Mouse (Mus musculus) olfactory bulb, adult 2 months (tissue): ENCODE measurements around the gene Sgf29. TPM values are rescaled to one million over a fixed set of nuclear protein-coding genes. Genes with fewer than 3 reads are reported as not detected.

Source experiments
- H3K27ac ChIP-seq: fragments of 200-500 bp; 2 replicates; pipeline ENCODE4 v1.5.1; 2012; ENCODE audit warnings: low read depth, low read length; ENCODE audit not compliant: insufficient read depth
- H3K4me1 ChIP-seq: fragments of 200-500 bp; 2 replicates; pipeline ENCODE4 v1.6.1; 2012; ENCODE audit warnings: low read length; ENCODE audit not compliant: control insufficient read depth, insufficient read depth
- H3K4me3 ChIP-seq: fragments of 200-500 bp; 2 replicates; pipeline ENCODE4 v1.5.1; 2012; ENCODE audit warnings: mild to moderate bottlenecking, low read depth, low read length, moderate library complexity; ENCODE audit not compliant: insufficient read depth
- CTCF ChIP-seq: fragments of 200-500 bp; IDR thresholded peaks from 2 replicates; pipeline ENCODE4 v1.5.1; 2012; ENCODE audit warnings: low read depth, mild to moderate bottlenecking, low read length, moderate library complexity; ENCODE audit not compliant: insufficient read depth
- POLR2A ChIP-seq: fragments of 200-500 bp; IDR thresholded peaks from 2 replicates; pipeline ENCODE4 v1.6.1; 2012; ENCODE audit warnings: mild to moderate bottlenecking, low read depth, low read length, moderate library complexity; ENCODE audit not compliant: insufficient read depth
- WGBS: fragments of 180-500 bp; shearing (Covaris S2); methylation state at CpG from one replicate; pipeline ENCODE4 v1.1.7; 2018; 5-methylcytosine and 5-hydroxymethylcytosine counted together
- polyA plus RNA-seq: library from polyadenylated mRNA; stranded (reverse); fragments of >200 nt; gene quantifications from 2 replicates; pipeline ENCODE4 v1.2.4, GENCODE M21; 2012; ENCODE audit warnings: low replicate concordance; ENCODE audit not compliant: missing spikeins, insufficient read depth, insufficient read length

Gene Sgf29
- polyA plus RNA-seq, 1 experiment, result not detected

DNA sequence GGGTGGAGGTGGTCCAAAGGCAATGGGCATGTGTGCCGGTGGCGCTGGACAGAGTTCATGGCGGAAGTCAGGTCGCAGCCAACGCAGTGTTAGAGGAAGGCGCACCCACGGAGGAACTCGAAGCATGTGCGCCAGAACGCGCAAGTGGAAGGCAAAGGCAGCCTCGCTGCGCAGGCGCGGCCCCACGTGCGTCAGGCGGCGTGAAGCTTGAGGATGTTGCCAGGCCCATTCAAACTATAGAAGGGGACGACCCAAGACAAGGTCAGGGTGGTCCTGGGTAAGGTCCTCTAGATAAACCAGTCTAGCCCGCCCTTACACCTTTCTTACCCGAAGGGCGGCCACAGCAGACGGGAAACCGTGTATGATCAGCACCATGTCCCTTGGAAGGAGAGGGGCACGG is 43.3 kb downstream of the Sgf29 start:
- no peak overlapping the region for H3K27ac ChIP-seq
- H3K4me3 ChIP-seq, result no peak overlapping the region
- 94% methylated on average over 26 of the region's 26 CpGs for WGBS
- H3K4me1 ChIP-seq, result peaks cover 15% of the 10 kb centered on the region
- TF ChIP-seq POLR2A, result no peak
- TF ChIP-seq CTCF, result no peak

DNA sequence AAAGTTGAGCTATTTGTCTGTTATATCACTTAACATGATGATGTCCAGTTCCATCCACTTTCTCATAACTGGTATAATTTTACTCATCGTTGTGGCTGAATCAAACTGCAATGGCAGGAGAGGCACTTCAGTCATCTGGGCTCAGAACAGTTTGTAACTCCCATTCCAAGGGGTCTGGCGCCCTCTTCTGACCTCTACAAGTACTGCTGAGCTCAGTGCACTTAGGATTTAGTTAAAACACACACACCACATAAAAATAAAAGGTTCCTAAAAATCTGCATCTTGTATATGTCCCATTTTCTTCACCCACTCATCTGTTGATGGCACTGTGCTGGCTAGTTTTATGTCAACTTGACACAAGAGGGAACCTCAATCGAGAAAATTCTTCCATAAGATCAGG is 44.1 kb downstream of the Sgf29 start:
- no peak overlapping the region for H3K27ac ChIP-seq
- TF ChIP-seq POLR2A (no peak), CTCF (no peak)
- WGBS, result 19% methylated on average over 3 of the region's 3 CpGs
- H3K4me1 ChIP-seq, result peaks cover 15% of the 10 kb centered on the region
- H3K4me3 ChIP-seq, result no peak overlapping the region

DNA sequence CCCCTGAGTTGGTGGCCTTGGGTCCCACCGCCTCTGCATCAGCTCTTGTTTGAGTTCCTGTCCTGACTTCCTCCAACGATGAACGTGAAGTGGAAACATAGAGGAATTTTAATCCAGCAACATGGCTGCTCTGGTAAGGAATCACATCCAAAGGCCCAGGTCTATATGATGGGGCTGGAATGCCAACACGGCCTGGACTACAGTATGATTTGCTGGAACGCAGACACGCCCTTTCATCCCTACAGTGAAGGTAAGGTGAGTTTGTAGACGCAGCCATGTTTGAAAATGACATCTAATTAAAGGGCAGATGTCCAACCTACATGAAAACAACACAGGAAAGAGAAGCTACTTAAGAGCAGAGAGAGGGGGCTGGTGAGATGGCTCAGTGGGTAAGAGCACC is 44.7 kb downstream of the Sgf29 start:
- 75% methylated on average over 7 of the region's 7 CpGs for WGBS
- Histone ChIP-seq H3K4me1 (peaks cover 15% of the 10 kb centered on the region), H3K4me3 (no peak overlapping the region), H3K27ac (no peak overlapping the region)
- no peak for TF ChIP-seq POLR2A
- TF ChIP-seq CTCF, result no peak

DNA sequence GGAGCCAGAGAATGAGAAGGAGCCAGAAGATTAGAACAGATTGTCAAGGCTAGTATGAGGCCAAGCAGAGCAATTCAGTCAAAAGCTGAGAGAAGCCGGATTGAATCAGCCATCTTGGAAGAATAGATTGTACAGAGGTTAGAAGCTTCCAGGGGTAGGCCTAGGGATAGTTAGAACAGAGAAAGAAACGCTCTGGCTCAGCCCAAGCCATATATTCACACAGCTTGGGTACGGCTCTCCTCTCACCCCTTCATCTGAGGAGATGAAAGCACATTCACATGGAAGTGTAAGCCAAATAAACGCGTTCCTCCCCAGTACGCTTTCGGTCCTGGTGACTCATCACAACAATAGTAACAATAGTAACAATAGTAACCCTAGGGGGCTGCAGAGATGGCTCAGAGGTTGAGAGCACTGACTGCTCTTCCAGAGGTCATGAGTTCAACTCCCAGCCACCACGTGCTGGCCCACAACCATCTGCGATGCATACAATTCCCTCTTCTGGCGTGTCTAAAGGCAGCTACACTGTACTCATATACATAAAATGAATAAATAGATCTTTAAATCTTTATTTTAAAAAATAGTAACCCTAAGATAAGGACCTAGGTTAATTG is 45.4 kb downstream of the Sgf29 start:
- TF ChIP-seq CTCF (no peak), POLR2A (no peak)
- Histone ChIP-seq H3K4me1 (peaks cover 15% of the 10 kb centered on the region), H3K27ac (no peak overlapping the region), H3K4me3 (peak overlapping the region; percentile 36)
- 15% methylated on average over 10 of the region's 10 CpGs for WGBS

DNA sequence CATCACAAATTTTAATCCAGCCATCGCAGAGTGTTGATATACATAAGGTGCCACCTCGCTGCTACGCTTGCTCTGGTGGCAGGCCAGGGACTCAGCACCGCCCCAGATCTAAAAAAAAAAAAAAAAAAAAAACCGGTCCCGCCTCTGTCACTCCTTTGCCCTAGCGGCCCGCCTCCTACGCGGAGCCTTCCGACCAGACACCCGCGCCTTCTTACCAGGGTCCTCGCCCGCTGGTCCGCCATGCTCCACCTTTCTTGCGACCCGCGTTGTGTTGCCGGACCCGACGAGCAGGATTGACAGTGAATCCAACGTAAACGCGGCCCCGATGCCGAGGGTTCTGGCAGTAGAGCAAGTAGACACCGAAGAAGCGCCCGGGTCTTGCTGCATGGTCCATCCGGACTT is 46.1 kb downstream of the Sgf29 start, which contains the start of gene Bola2:
TSS of gene Bola2 (plus strand) at position 192 of the 402 bp plus-strand sequence.
- Histone ChIP-seq H3K4me3 (peak within 1 kb of the TSS; percentile 75), H3K27ac (peak within 1 kb of the TSS; percentile 92), H3K4me1 (peaks cover 15% of the 10 kb centered on the region)
- WGBS, result under 1% methylated on average over 31 of the region's 31 CpGs
- TF ChIP-seq POLR2A (no peak; the same call in 1 of the 2 replicates), CTCF (no peak)

DNA sequence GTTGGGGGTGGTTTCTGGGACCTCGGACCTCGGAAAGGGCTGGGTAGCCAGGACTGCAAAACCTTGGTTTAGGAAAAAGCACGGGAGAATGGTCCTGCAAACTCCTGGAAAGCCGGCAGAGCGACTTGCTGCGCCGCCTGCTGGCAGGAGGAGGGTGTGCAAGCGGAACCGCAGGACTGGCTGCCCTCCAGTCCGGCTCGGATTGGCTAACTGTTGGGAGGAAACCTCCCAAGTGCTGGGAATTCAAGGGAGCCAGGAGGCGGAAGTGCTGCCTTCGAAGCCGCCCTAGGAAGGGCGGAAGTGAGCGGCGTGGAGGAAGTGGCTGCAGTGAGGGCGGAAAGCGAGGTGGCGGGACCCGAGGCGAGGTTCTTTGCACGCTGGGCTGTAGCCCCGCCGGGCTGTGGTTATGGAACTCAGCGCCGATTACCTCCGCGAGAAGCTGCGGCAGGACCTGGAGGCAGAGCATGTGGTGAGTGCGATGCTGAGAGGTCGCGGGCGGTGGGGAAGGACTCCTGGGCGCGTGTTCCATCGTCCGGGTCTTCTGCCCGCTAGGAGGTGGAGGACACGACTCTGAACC is 46.6 kb downstream of the Sgf29 start, which contains the start of gene Slx1b:
TSS of gene Slx1b (minus strand) at position 154 of the 577 bp plus-strand sequence.
- peak; percentile 81 for TF ChIP-seq CTCF
- peak; percentile 50; the same call in 1 of the 2 replicates for TF ChIP-seq POLR2A
- Histone ChIP-seq H3K27ac (peak within 1 kb of the TSS; percentile 92), H3K4me3 (peak within 1 kb of the TSS; percentile 75), H3K4me1 (peaks cover 15% of the 10 kb centered on the region)
- 1% methylated on average over 40 of the region's 40 CpGs for WGBS

DNA sequence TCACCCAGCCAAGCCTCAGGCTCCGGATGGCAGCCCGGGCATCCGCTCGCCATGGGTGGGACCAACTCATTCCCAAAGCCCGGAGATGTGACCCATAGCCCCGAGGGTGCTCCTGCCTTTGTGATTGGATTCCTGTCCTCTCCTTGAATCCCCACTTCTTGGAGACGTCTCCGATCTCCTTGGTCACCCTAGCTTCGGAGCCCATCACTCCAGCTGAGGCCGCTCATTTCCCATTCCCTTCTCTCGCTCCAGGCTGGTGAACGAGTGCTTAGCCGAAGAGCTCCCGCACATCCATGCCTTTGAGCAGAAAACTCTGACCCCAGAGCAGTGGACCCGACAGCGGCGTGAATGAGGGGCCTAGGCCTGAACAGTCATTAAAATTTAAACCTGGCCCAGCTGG is 47.2 kb downstream of the Sgf29 start:
- Histone ChIP-seq H3K4me1 (peaks cover 21% of the 10 kb centered on the region), H3K27ac (no peak overlapping the region), H3K4me3 (peak overlapping the region; percentile 65)
- TF ChIP-seq CTCF (no peak), POLR2A (no peak)
- 2% methylated on average over 17 of the region's 17 CpGs for WGBS

DNA sequence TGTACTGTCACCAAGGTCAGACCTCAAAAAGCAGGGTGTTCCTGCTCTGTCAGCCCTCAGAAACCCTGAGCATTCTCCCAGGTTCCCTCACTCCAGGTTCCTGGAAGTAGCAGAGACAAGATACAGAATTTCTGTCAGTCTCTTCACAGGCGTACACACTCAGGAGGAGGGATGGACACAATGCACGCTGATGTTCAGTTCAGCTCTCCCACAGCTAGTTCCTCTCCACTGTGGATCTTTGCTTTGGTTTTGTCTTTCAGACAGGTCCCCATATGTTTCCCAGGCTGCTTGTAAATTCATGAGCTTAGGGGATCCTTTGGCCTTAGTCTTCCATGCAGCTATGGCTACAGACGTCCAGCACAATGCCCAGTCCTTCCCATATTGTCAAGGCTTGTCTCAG is 47.8 kb downstream of the Sgf29 start:
- H3K4me1 ChIP-seq, result peaks cover 27% of the 10 kb centered on the region
- 65% methylated on average over 3 of the region's 3 CpGs for WGBS
- H3K27ac ChIP-seq, result no peak overlapping the region
- TF ChIP-seq CTCF, result no peak
- no peak for TF ChIP-seq POLR2A
- H3K4me3 ChIP-seq, result peak overlapping the region; percentile 65; the same call in 1 of the 2 replicates

DNA sequence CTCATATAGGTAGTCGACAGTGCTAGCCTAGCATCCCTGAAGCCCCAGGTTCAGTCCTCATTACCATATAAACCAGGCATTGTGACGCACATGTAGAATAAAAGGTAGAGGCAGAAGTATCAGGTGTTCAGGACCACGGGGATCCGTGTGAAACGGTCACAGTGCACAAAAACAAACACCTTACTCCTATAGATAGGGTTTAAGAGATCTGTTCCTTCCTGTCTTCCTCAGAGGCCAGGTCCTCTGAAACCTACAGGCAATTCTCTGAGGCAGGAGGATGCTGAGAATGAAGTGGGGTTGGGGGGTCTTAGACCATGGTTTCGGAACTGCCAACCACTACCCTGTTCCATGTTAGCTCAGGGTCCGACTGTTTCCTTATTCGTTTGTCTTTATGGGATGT is 48.7 kb downstream of the Sgf29 start:
- Histone ChIP-seq H3K4me1 (peaks cover 24% of the 10 kb centered on the region), H3K27ac (no peak overlapping the region), H3K4me3 (no peak overlapping the region)
- WGBS, result 91% methylated on average over 8 of the region's 8 CpGs
- TF ChIP-seq CTCF, result no peak
- TF ChIP-seq POLR2A, result no peak
